Mouse (Mus musculus) embryonic facial prominence, embryonic 13.5 days (tissue): ENCODE measurements around the gene Fam117a. TPM values are rescaled to one million over a fixed set of nuclear protein-coding genes. Genes with fewer than 3 reads are reported as not detected.

Source experiments
- ATAC-seq: fragments of 200-750 bp; cut with Nextera tagmentation; 2 replicates; pipeline ENCODE4 v1.8.0; 2017; ENCODE audit warnings: low read depth; ENCODE audit not compliant: insufficient number of reproducible peaks, insufficient read depth, low FRiP score, low TSS enrichment
- H3K27ac ChIP-seq: fragments of 300-500 bp; sonication (generic); 2 replicates; pipeline ENCODE4 v1.5.1; 2015; ENCODE audit warnings: moderate library complexity, mild to moderate bottlenecking, inconsistent platforms
- H3K27me3 ChIP-seq: fragments of 300-500 bp; sonication (generic); 2 replicates; pipeline ENCODE4 v1.6.1; 2015; ENCODE audit warnings: mild to moderate bottlenecking, inconsistent platforms
- H3K36me3 ChIP-seq: fragments of 300-500 bp; sonication (generic); 2 replicates; pipeline ENCODE4 v1.6.1; 2015; ENCODE audit warnings: mild to moderate bottlenecking, inconsistent platforms
- H3K4me1 ChIP-seq: fragments of 300-500 bp; sonication (generic); 2 replicates; pipeline ENCODE4 v1.6.1; 2015; ENCODE audit warnings: inconsistent platforms
- H3K4me2 ChIP-seq: fragments of 300-500 bp; sonication (generic); 2 replicates; pipeline ENCODE4 v1.6.1; 2015; ENCODE audit warnings: moderate library complexity, mild to moderate bottlenecking, inconsistent platforms
- H3K4me3 ChIP-seq: fragments of 300-500 bp; sonication (generic); 2 replicates; pipeline ENCODE4 v1.5.1; 2015; ENCODE audit warnings: mild to moderate bottlenecking, inconsistent platforms
- H3K9ac ChIP-seq: fragments of 300-500 bp; sonication (generic); 2 replicates; pipeline ENCODE4 v1.6.1; 2015; ENCODE audit warnings: mild to moderate bottlenecking, inconsistent platforms
- H3K9me3 ChIP-seq: fragments of 300-500 bp; sonication (generic); 2 replicates; pipeline ENCODE4 v1.6.1; 2016; ENCODE audit warnings: inconsistent platforms
- WGBS: fragments of 180-500 bp; shearing (Covaris S2); methylation state at CpG from one replicate; pipeline ENCODE4 v1.1.7; 2015; ENCODE audit warnings: mixed read lengths; 5-methylcytosine and 5-hydroxymethylcytosine counted together
- polyA plus RNA-seq: library from polyadenylated mRNA; unstranded; fragments of >200 nt; fragmentation: Nextera tagmentation; extraction: Ambion mirVana; gene quantifications from 2 replicates; pipeline ENCODE4 v1.2.1, GENCODE M21; 2015

Gene Fam117a
- polyA plus RNA-seq, 1 experiment from 2014 or later: 17.4 TPM

- Histone ChIP-seq H3K4me2 (no peak overlapping the region), H3K9ac (no peak overlapping the region), H3K27me3 (no peaks in the 10 kb centered on the region), H3K4me3 (no peak overlapping the region), H3K4me1 (peaks cover 14% of the 10 kb centered on the region), H3K27ac (no peak overlapping the region), H3K9me3 (no peaks in the 10 kb centered on the region), H3K36me3 (no peaks in the 10 kb centered on the region)
- ATAC-seq: no peak
- 85% methylated on average over 9 of the region's 9 CpGs for WGBS
Measured at GRCm38 (mm10) chr11:95333805-95334204, 3.0 kb upstream of the Fam117a start.

- Histone ChIP-seq H3K4me1 (peaks cover 22% of the 10 kb centered on the region), H3K9ac (no peak overlapping the region), H3K4me3 (no peak overlapping the region), H3K9me3 (no peaks in the 10 kb centered on the region), H3K27me3 (no peaks in the 10 kb centered on the region), H3K27ac (no peak overlapping the region), H3K4me2 (no peak overlapping the region), H3K36me3 (no peaks in the 10 kb centered on the region)
- WGBS: 63% methylated on average over 5 of the region's 5 CpGs
- ATAC-seq: no peak
Measured at GRCm38 (mm10) chr11:95334448-95335060, 2.3 kb upstream of the Fam117a start.

- ATAC-seq: peak; percentile 69
- H3K27me3 ChIP-seq: no peaks in the 10 kb centered on the region
- WGBS: under 1% methylated on average over 50 of the region's 50 CpGs
- H3K4me3 ChIP-seq: peak overlapping the region; percentile 89
- peak overlapping the region; percentile 65; the same call in 1 of the 2 replicates for H3K27ac ChIP-seq
- no peaks in the 10 kb centered on the region for H3K36me3 ChIP-seq
- H3K4me1 ChIP-seq: peaks cover 42% of the 10 kb centered on the region
- peak overlapping the region; percentile 84 for H3K9ac ChIP-seq
- no peaks in the 10 kb centered on the region for H3K9me3 ChIP-seq
- peak overlapping the region; percentile 77 for H3K4me2 ChIP-seq
Measured at GRCm38 (mm10) chr11:95337129-95337813, 453 bp downstream of the Fam117a start.

- H3K27ac ChIP-seq: peak overlapping the region; percentile 65; the same call in 1 of the 2 replicates
Measured at GRCm38 (mm10) chr11:95337846-95338342, 1.1 kb downstream of the Fam117a start.

GRCm38 (mm10) chr11:95339471-95340021 lies 2.7 kb downstream of the Fam117a start:
- peak overlapping the region; percentile 77 for H3K4me2 ChIP-seq
- H3K9me3 ChIP-seq: no peaks in the 10 kb centered on the region
- H3K36me3 ChIP-seq: no peaks in the 10 kb centered on the region
- no peaks in the 10 kb centered on the region for H3K27me3 ChIP-seq
- WGBS: 38% methylated on average over 14 of the region's 14 CpGs
- peaks cover 59% of the 10 kb centered on the region for H3K4me1 ChIP-seq
- no peak for ATAC-seq
- peak overlapping the region; percentile 78 for H3K27ac ChIP-seq
- peak overlapping the region; percentile 89 for H3K4me3 ChIP-seq
- H3K9ac ChIP-seq: 0 out of 2 replicates have a peak overlapping the region, but pooled peaks have one; percentile 49

More at GRCm38 (mm10) chr11:95337846-95338342, 1.1 kb downstream of the Fam117a start:
- H3K4me2 ChIP-seq: peak overlapping the region; percentile 77
- no peaks in the 10 kb centered on the region for H3K9me3 ChIP-seq
- 11% methylated on average over 9 of the region's 9 CpGs for WGBS
- peak overlapping the region; percentile 84 for H3K9ac ChIP-seq
- H3K36me3 ChIP-seq: no peaks in the 10 kb centered on the region
- H3K4me3 ChIP-seq: peak overlapping the region; percentile 89
- no peaks in the 10 kb centered on the region for H3K27me3 ChIP-seq
- ATAC-seq: no peak
- peaks cover 45% of the 10 kb centered on the region for H3K4me1 ChIP-seq

GRCm38 (mm10) chr11:95340259-95340658 lies 3.4 kb downstream of the Fam117a start:
- Histone ChIP-seq H3K4me3 (no peak overlapping the region), H3K4me2 (peak overlapping the region; percentile 77; the same call in 1 of the 2 replicates), H3K4me1 (peaks cover 64% of the 10 kb centered on the region), H3K36me3 (no peaks in the 10 kb centered on the region), H3K27me3 (no peaks in the 10 kb centered on the region), H3K9me3 (no peaks in the 10 kb centered on the region), H3K27ac (peak overlapping the region; percentile 78; the same call in 1 of the 2 replicates), H3K9ac (no peak overlapping the region)
- ATAC-seq: no peak
- WGBS: 37% methylated on average over 1 of the region's 1 CpGs

GRCm38 (mm10) chr11:95340664-95341063 lies 3.8 kb downstream of the Fam117a start:
- H3K4me2 ChIP-seq: no peak overlapping the region
- peaks cover 64% of the 10 kb centered on the region for H3K4me1 ChIP-seq
- no peaks in the 10 kb centered on the region for H3K27me3 ChIP-seq
- H3K9ac ChIP-seq: no peak overlapping the region
- no peaks in the 10 kb centered on the region for H3K36me3 ChIP-seq
- WGBS: 22% methylated on average over 5 of the region's 5 CpGs
- no peak overlapping the region for H3K4me3 ChIP-seq
- ATAC-seq: no peak
- no peak overlapping the region for H3K27ac ChIP-seq
- no peaks in the 10 kb centered on the region for H3K9me3 ChIP-seq

- Histone ChIP-seq H3K4me3 (no peak overlapping the region), H3K4me1 (peaks cover 56% of the 10 kb centered on the region), H3K9me3 (no peaks in the 10 kb centered on the region), H3K27ac (no peak overlapping the region; the same call in 1 of the 2 replicates), H3K4me2 (no peak overlapping the region), H3K9ac (no peak overlapping the region), H3K36me3 (peaks cover 14% of the 10 kb centered on the region), H3K27me3 (no peaks in the 10 kb centered on the region)
- 65% methylated on average over 4 of the region's 4 CpGs for WGBS
- ATAC-seq: no peak
Measured at GRCm38 (mm10) chr11:95343180-95343579, 6.4 kb downstream of the Fam117a start.

- no peak overlapping the region for H3K4me3 ChIP-seq
- no peaks in the 10 kb centered on the region for H3K27me3 ChIP-seq
- no peaks in the 10 kb centered on the region for H3K9me3 ChIP-seq
- H3K4me1 ChIP-seq: peaks cover 46% of the 10 kb centered on the region
- ATAC-seq: no peak
- 31% methylated on average over 2 of the region's 2 CpGs for WGBS
- H3K9ac ChIP-seq: no peak overlapping the region
- H3K27ac ChIP-seq: no peak overlapping the region
- H3K36me3 ChIP-seq: peaks cover 24% of the 10 kb centered on the region
- H3K4me2 ChIP-seq: no peak overlapping the region
Measured at GRCm38 (mm10) chr11:95344181-95344580, 7.4 kb downstream of the Fam117a start.

- H3K27ac ChIP-seq: no peak overlapping the region
- peaks cover 12% of the 10 kb centered on the region; the same call in 1 of the 2 replicates for H3K4me1 ChIP-seq
- no peak for ATAC-seq
- H3K9ac ChIP-seq: no peak overlapping the region
- no peaks in the 10 kb centered on the region for H3K9me3 ChIP-seq
- peaks cover 32% of the 10 kb centered on the region for H3K36me3 ChIP-seq
- H3K4me3 ChIP-seq: no peak overlapping the region
- no peak overlapping the region for H3K4me2 ChIP-seq
- WGBS: 62% methylated on average over 6 of the region's 6 CpGs
- no peaks in the 10 kb centered on the region for H3K27me3 ChIP-seq
Measured at GRCm38 (mm10) chr11:95350289-95350688, 13.5 kb downstream of the Fam117a start.

GRCm38 (mm10) chr11:95350960-95351359 lies 14.1 kb downstream of the Fam117a start:
- H3K36me3 ChIP-seq: peaks cover 33% of the 10 kb centered on the region
- WGBS: 86% methylated on average over 3 of the region's 3 CpGs
- no peak for ATAC-seq

More at GRCm38 (mm10) chr11:95350960-95351359, 14.1 kb downstream of the Fam117a start:
- peaks cover 16% of the 10 kb centered on the region for H3K4me1 ChIP-seq
- no peak overlapping the region for H3K4me2 ChIP-seq
- no peak overlapping the region for H3K27ac ChIP-seq
- H3K4me3 ChIP-seq: no peak overlapping the region
- H3K27me3 ChIP-seq: no peaks in the 10 kb centered on the region
- H3K9me3 ChIP-seq: no peaks in the 10 kb centered on the region
- no peak overlapping the region for H3K9ac ChIP-seq
